Mouse (Mus musculus): ENCODE measurements around the gene Tmem56. TPM values are rescaled to one million over a fixed set of nuclear protein-coding genes. Genes with fewer than 3 reads are reported as not detected.

The Tmem56 gene
- polyA plus RNA-seq, 1 experiment, result 227 TPM

GRCm38 (mm10) chr3:121158901-121159351 lies 124.0 kb downstream of the Tmem56 start:
- Histone ChIP-seq H3K4me1 (ENCODE audit: control insufficient read depth, insufficient read depth, low read length) (no peaks in the 10 kb centered on the region), H3K4me3 (ENCODE audit: control insufficient read depth, low read depth, low read length) (no peak overlapping the region)

GRCm38 (mm10) chr3:121157546-121158330 lies 125.2 kb downstream of the Tmem56 start:
- Histone ChIP-seq H3K4me1 (ENCODE audit: control insufficient read depth, insufficient read depth, low read length) (no peaks in the 10 kb centered on the region), H3K4me3 (ENCODE audit: control insufficient read depth, low read depth, low read length) (no peak overlapping the region), H3K27me3 (ENCODE audit: control insufficient read depth, insufficient read depth, low read length) (no peaks in the 10 kb centered on the region), H3K36me3 (ENCODE audit: control insufficient read depth, insufficient read depth, low read length) (no peaks in the 10 kb centered on the region), H3K27ac (ENCODE audit: control insufficient read depth, insufficient read depth, low read depth, low read length) (no peak overlapping the region)
- no peak for TF ChIP-seq POLR2A (IDR thresholded peaks at IDR 0.05; ENCODE audit: control insufficient read depth, low read depth, low read length)
- TF ChIP-seq CTCF (IDR thresholded peaks at IDR 0.05; ENCODE audit: control insufficient read depth, insufficient read depth, insufficient replicate concordance, low read depth, low read length), result no peak

More at GRCm38 (mm10) chr3:121158901-121159351, 124.0 kb downstream of the Tmem56 start:
- no peak for TF ChIP-seq POLR2A (IDR thresholded peaks at IDR 0.05; ENCODE audit: control insufficient read depth, low read depth, low read length)
- no peak for TF ChIP-seq CTCF (IDR thresholded peaks at IDR 0.05; ENCODE audit: control insufficient read depth, insufficient read depth, insufficient replicate concordance, low read depth, low read length)
- no peaks in the 10 kb centered on the region for H3K27me3 ChIP-seq (ENCODE audit: control insufficient read depth, insufficient read depth, low read length)
- no peaks in the 10 kb centered on the region for H3K36me3 ChIP-seq (ENCODE audit: control insufficient read depth, insufficient read depth, low read length)
- no peak overlapping the region for H3K27ac ChIP-seq (ENCODE audit: control insufficient read depth, insufficient read depth, low read depth, low read length)

GRCm38 (mm10) chr3:121156451-121157186 lies 126.3 kb downstream of the Tmem56 start:
- no peaks in the 10 kb centered on the region for H3K27me3 ChIP-seq (ENCODE audit: control insufficient read depth, insufficient read depth, low read length)
- no peak overlapping the region for H3K4me3 ChIP-seq (ENCODE audit: control insufficient read depth, low read depth, low read length)
- H3K36me3 ChIP-seq (ENCODE audit: control insufficient read depth, insufficient read depth, low read length), result no peaks in the 10 kb centered on the region
- H3K27ac ChIP-seq (ENCODE audit: control insufficient read depth, insufficient read depth, low read depth, low read length), result no peak overlapping the region
- H3K4me1 ChIP-seq (ENCODE audit: control insufficient read depth, insufficient read depth, low read length), result no peaks in the 10 kb centered on the region
- TF ChIP-seq CTCF (IDR thresholded peaks at IDR 0.05; ENCODE audit: control insufficient read depth, insufficient read depth, insufficient replicate concordance, low read depth, low read length) (no peak), POLR2A (IDR thresholded peaks at IDR 0.05; ENCODE audit: control insufficient read depth, low read depth, low read length) (no peak)

GRCm38 (mm10) chr3:121156043-121156442 lies 126.9 kb downstream of the Tmem56 start:
- no peak for TF ChIP-seq CTCF (IDR thresholded peaks at IDR 0.05; ENCODE audit: control insufficient read depth, insufficient read depth, insufficient replicate concordance, low read depth, low read length)
- no peak for TF ChIP-seq POLR2A (IDR thresholded peaks at IDR 0.05; ENCODE audit: control insufficient read depth, low read depth, low read length)
- Histone ChIP-seq H3K27ac (ENCODE audit: control insufficient read depth, insufficient read depth, low read depth, low read length) (no peak overlapping the region), H3K36me3 (ENCODE audit: control insufficient read depth, insufficient read depth, low read length) (no peaks in the 10 kb centered on the region), H3K27me3 (ENCODE audit: control insufficient read depth, insufficient read depth, low read length) (no peaks in the 10 kb centered on the region), H3K4me1 (ENCODE audit: control insufficient read depth, insufficient read depth, low read length) (no peaks in the 10 kb centered on the region), H3K4me3 (ENCODE audit: control insufficient read depth, low read depth, low read length) (no peak overlapping the region)

Other genes with a start within 250 kb of the Tmem56 start
- 1.3 and 1.8 TPM in 2 replicates for gene Rwdd3, start 111.4 kb downstream of the Tmem56 start, polyA plus RNA-seq (2012; rRNA removed)
- gene Alg14, start 8.7 kb upstream of the Tmem56 start, polyA plus RNA-seq (2012; rRNA removed), result 2.5 and 3.3 TPM in 2 replicates
- 7.8 and 9.5 TPM in 2 replicates for gene Cnn3, start 143.4 kb upstream of the Tmem56 start, polyA plus RNA-seq (2012; rRNA removed)
- 1.4 and 1.5 TPM in 2 replicates for gene Slc44a3, start 249.3 kb upstream of the Tmem56 start, polyA plus RNA-seq (2012; rRNA removed)

Measured in testis, adult 2 months (tissue).